Mouse (Mus musculus) kidney, postnatal 4 days (tissue): ENCODE measurements at regions not wholly inside any gene's neighbourhood (a gene's known extent, or its start where the extent isn't known, plus 50 kb on each side); places are given as distances from the start of the nearest gene placed in this dataset.

Source experiments
- DNase-seq, 2 experiments: peaks; one replicate each; pipeline ENCODE4 v3.0.0; 2021; ENCODE audit warnings: mixed read lengths in 2 of 2

DNA sequence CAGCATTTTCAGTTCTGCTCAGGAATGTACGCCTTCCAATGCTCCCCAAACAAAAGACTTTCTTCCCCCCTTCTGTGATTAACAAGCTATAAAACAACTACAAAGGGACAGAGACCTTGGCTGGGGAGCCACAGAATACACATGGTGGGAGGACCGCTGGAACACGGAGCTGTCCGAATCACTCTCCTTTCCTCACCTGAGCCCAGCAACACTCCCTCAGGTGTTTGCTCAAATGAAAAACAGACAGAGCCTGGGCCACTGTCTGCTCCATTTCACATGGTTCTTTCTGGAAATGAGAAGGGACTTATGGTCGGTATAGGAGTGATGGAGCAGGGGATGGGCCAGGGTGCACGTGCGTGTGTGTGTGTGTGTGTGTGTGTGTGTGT lies 215.9 kb downstream of the Mreg start:
- DNase-seq, result no peak

DNA sequence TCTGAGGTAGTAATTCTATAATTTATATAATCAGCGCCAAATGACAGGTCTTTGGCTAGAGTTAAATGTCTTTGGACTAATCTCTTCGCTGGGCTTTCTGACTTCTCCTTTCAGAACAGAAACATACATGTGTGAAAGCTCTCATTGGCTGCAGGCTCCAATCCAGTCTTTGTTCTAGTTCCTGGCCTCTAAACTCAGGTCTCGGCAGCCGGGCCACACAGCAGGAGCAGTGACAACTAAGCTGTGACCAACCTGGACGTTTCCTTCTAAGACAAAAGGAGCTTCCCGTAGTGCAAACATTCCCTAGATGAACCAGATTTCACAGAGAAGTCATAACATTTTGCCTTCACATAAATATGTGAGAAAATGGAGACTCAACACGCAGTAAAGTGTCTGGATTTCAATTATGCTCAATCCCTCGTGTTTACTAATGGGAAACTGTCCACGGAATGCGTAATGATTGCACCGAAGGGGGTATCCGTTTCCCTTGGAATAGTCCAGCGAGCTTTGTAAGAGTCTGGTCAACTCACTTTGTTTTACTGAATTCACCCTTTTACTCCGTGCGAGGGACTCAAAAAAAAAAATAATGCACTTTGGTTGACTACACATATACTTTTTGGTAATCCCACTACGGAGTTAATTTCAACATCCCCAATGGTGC lies 216.4 kb downstream of the Mreg start:
- no peak for DNase-seq

DNA sequence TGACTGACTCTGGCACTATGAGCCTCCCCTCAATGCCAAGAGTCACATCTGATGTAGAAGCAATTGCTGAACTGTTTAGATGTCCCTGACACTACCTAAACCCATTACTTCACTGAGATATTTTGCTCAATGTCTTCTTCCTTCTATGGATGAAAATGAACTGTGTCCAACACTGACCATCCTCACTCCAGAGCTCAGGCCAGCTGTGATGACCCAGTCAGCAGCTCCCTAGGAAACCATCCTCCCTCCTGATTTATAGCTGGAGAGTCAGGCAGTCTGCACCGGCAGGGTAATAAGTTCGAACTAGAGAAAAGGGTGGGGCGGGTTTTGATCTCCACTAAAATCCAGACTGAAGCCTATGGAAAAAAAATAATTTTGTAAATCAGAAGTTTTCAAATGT lies 221.2 kb downstream of the Mreg start:
- no peak for DNase-seq

DNA sequence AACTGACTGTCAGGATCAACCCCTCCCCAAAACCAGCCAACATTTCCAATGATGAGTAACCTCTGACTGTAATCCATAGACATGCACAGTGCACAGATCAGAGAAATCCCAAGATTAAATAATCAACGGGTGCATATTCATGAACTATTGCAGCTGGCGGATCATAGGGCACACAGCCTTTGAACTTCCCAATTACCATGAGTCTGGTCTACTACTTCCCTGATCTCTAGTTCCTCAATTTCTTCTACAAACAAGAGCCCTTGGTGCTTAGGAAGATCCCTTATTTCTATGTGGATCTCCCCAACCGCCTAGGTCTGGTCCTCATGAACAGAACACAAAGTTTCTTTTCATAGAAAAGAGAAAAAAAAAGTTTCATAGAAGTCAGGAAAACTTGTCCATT lies 224.0 kb downstream of the Mreg start:
- DNase-seq, result no peak

DNA sequence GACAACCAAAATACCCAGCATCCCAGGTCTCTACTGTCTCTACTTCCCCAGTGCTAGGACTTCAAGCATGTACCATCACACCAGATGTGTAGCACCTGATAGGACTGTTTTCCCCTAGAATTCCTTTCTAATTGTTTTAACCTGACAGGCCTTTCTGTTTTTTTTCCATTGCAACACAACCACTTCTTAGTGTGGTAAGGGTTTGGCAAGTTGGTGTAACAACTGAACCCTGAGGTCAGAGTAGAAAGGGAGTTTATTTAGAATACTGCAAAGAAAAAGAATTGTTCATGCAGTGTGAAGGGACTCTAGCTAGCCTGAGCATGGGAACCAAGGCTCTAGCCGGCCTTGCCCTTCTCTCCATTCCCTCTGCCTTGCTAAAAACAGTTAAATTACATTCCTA lies 226.1 kb downstream of the Mreg start:
- no peak for DNase-seq

- no peak for DNase-seq
These were observed 228.3 kb downstream of the Mreg start for GRCm38 (mm10) chr1:71983786-71984185.

GRCm38 (mm10) chr1:71982423-71983262 lies 229.5 kb downstream of the Mreg start:
- no peak for DNase-seq

GRCm38 (mm10) chr1:71980624-71981023 lies 231.5 kb downstream of the Mreg start:
- no peak for DNase-seq

DNA sequence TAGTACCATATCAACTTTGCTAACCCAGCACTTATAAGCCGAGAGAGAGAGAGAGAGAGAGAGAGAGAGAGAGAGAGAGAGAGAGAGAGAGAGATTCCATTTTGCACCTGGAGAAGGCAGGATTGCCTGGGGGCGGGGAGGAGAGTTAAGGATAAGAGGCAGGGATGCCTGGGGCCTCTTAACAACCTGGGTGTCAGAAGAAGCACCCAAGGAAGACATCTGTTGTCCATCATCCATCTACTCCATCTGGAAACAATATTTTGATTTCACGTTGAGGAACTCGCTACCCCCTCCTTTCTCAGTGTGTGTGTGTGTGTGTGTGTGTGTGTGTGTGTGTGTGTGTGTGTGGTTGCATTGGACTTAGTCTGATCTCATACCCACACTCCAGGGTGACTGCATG lies 232.8 kb downstream of the Mreg start:
- no peak for DNase-seq

- DNase-seq, result no peak
These were observed 234.7 kb downstream of the Mreg start for GRCm38 (mm10) chr1:71977361-71977760.

DNA sequence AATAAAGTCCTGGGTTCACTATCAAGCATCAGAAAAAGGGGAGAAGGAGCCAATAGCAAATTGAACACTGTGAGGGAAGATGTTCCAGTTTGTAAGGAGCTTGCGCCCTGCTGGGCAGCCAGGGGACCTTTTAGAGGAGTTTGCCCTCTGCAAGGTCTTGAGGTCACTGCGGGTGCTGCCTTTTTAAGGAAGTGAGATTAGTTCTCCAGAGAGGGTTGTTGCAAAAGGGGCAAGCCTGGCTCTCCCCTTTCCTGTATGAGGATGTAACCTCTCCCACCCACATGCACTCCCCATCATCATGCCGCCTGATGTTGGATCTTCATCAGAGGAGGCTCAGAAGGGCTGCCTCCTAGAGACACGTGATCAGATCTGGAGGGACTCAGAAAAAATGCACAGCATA lies 237.4 kb downstream of the Mreg start:
- no peak for DNase-seq

DNA sequence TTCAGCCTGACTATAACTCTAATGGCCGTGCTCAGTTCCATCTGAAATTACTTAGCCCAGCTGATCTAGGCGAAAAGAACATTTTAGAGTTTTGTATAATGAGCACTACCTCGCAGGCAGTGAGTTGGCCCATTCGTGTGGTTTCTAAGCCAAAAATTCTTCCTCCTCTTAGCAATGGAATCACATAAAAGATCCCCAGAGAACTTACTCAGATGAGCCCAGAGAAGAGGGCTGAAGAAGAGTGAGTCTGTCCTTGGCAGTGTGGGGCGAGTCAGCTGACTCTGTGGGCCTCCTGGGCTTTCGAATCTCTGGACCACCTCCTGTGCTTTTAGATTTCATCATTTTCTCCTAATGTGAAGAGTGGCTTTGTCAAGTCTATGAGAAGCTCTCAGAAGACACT lies 240.2 kb downstream of the Mreg start:
- no peak for DNase-seq

- DNase-seq, result peak in 1 of 2 experiments; percentile 10
These were observed 241.3 kb downstream of the Mreg start for GRCm38 (mm10) chr1:71970771-71971170.

DNA sequence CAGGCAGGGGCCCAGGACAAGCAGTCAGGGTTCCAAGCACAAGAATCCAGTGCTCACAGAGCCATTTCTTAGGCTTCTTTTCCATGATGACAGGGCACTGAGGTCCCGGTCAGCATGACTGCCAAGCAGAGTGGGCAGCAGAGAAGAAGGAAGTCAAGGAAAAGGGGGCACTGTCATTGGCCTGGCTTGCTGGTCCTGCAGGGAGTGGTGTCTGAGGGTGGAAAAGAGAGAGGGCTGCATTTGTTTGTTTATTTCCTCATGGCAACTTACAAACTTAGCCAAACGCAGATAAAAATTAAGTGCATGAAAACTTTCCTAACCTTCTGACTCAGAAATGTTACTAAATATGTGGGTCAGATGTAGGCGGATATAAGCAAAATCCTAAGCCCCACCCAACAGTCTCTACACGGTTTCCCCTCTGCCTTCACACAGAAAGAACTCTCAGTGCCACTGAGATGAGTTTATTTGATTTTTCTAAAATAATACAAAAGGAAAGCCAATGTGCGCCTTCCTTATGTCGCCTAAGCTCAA lies 244.5 kb downstream of the Mreg start:
- DNase-seq, result no peak

- DNase-seq, result no peak
These were observed 247.5 kb downstream of the Mreg start for GRCm38 (mm10) chr1:71964450-71965126.

- no peak for DNase-seq
These were observed 255.2 kb downstream of the Mreg start for GRCm38 (mm10) chr1:71956940-71957339.

- DNase-seq, result no peak
These were observed 256.8 kb downstream of the Mreg start for GRCm38 (mm10) chr1:71955331-71955730.

- no peak for DNase-seq
These were observed 258.8 kb downstream of the Mreg start for GRCm38 (mm10) chr1:71953292-71953691.

- DNase-seq, result no peak
These were observed 262.6 kb downstream of the Mreg start for GRCm38 (mm10) chr1:71949549-71949948.

DNA sequence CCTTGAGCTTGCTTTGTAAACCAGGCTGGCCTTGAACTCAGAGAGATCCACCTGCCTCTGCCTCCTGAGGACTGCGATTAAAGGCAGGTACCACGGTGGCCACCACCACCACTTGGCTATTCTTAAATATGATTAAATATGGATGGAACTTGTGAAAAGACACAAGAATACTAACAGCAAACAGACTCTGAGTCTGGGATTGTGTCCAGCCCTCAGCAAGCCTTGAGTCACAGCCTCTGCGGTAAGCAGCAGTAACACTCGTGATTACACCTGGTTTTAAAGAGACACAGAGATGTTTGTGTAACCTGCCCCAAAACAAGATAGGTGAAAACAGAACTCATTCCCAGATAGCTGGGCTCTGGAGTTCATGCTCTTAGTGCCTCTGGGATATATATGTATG lies 263.4 kb downstream of the Mreg start:
- no peak for DNase-seq

DNA sequence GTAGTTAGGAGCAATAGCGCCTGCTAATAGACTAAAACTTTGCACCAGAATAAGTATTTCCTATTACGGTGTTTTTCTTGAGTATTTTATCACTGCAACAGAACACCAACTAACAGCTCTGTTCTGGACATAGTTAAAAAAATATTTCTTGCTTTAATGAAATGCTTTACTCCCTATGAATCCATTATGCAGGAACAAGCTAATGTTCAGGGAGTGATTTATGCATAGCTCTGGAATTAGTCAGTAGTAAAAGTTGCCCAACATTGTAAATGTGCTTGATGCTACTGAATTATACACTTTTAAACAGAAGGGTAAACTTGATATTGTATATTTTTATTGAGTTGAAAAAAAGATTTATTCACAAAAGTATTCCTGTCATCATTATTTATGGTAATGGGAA lies 264.6 kb downstream of the Mreg start:
- no peak for DNase-seq

GRCm38 (mm10) chr1:71946911-71947310 lies 265.2 kb downstream of the Mreg start:
- no peak for DNase-seq

- no peak for DNase-seq
These were observed 267.0 kb downstream of the Mreg start for GRCm38 (mm10) chr1:71945070-71945469.

- DNase-seq, result no peak
These were observed 267.6 kb downstream of the Mreg start for GRCm38 (mm10) chr1:71944531-71944930.
